Mouse (Mus musculus): ENCODE measurements at regions not wholly inside any gene's neighbourhood (a gene's known extent, or its start where the extent isn't known, plus 50 kb on each side); places are given as distances from the start of the nearest gene placed in this dataset.
"Not testable (repeated sequence)": the region's sequence is repeated elsewhere in the genome, so short reads cannot be mapped to it uniquely, and the experiment has no call there.

DNA sequence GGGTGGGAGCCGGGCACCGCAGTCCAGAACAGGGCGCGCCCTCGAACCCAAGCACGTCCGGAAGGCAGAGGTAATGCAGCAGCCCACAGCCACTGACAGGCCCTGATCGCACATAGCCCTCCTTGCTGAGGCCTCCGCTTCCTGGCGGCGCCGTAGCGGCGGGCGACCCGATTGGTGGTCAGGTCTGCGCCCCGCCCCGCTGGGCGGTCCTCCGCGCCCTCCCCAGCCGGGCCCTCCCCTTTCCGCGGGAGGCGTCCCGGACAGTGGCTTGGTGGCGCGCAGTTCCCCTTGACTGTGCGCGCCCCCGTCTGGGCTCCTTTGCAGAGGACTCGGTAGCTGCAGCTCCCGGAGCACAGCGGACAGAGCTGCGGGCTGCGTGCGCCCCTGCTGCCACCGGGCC is 375.5 kb upstream of the Asap2 start:
- H3K9ac ChIP-seq (ENCODE audit: low read depth, low read length); H3K4me1 ChIP-seq (ENCODE audit: control insufficient read depth, insufficient read depth, low read length); ATAC-seq; H3K4me2 ChIP-seq (ENCODE audit: low read depth, low read length); H3K27me3 ChIP-seq (replicated peaks; ENCODE audit: control insufficient read depth, insufficient read depth, low read length); H3K9me3 ChIP-seq (ENCODE audit: control insufficient read depth, low read length); H3K36me3 ChIP-seq (ENCODE audit: control insufficient read depth, insufficient read depth, low read length); H3K27ac ChIP-seq (ENCODE audit: low read length): not testable (repeated sequence)
- WGBS: 1% methylated on average over 28 of the region's 39 CpGs
- H3K4me3 ChIP-seq (ENCODE audit: low read length): peak overlapping the region; percentile 11; the same call in 1 of the 2 replicates
